Mouse (Mus musculus): ENCODE data around the gene Olfr1368. TPM values are rescaled to one million over a fixed set of nuclear protein-coding genes. Genes with fewer than 3 reads are reported as not detected.
A peak's percentile ranks its signal among the peaks of the same experiment; 100 is the strongest.

Gene Olfr1368
- polyA plus RNA-seq, 1 experiment from 2014 or later: not detected

DNA sequence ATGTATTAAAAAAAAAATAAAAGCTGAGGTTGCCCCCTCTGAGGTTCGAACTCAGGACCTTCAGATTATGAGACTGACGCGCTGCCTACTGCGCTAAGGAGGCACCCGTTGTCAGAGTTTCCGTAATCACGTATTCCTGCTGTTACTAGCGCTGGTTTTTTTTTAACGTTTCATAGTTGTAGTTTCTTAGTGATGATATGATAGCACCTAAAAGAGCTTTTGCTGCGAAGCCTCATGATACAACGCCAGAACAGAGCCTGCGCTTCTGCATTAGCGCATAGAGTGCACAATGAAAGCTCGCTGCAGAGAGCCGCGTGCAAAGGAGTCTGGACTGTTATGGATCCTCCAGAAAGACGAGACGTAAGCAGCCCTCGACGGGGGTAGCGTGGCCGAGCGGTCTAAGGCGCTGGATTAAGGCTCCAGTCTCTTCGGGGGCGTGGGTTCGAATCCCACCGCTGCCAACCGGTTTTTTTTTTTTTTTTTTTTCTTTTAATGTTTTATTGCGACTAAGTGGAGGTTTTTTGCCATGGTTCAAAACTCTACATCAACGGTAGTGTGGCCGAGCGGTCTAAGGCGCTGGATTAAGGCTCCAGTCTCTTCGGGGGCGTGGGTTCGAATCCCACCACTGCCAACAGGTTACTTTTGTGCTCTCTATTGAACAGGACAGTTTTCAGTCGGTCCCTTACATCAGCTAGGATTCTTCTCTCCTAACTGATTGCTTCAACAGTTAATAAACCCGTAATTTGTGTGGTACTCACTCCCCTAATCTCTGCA, 24.2 kb upstream of the Olfr1368 start:
- under 1% methylated on average over 39 of the region's 39 CpGs for WGBS
- H3K36me3 ChIP-seq (ENCODE audit: control insufficient read depth, insufficient read depth, low read length): no peaks in the 10 kb centered on the region
- no peak overlapping the region for H3K9ac ChIP-seq (ENCODE audit: low read length)

DNA sequence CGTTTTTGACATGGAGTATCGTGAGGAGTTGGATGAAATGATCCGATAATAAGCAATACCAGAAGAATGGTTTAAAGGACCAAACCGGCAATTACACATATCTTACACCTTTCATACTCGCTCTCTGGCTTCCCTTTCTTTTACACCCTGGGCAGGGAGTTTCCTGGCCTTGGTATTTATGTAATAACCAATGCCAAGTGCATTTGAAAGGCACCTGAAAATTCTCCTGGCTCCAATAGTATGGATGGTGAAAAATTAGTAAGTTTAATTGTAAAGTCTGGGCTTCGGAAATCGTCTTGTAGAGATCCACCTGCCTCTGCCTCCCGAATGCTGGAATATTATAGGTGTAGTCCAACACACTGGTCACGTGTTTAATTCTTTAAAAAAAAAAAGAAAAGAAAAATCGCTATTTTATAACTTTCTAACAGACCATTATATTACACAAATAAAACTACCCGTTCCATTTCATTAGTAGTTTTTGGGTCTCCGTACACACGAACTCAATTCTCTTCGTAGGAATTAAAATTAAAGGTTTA, 23.5 kb upstream of the Olfr1368 start:
- Histone ChIP-seq H3K36me3 (ENCODE audit: control insufficient read depth, insufficient read depth, low read length) (no peaks in the 10 kb centered on the region), H3K27me3 (ENCODE audit: control insufficient read depth, insufficient read depth, low read length) (no peaks in the 10 kb centered on the region), H3K27ac (ENCODE audit: low read depth, low read length) (no peak overlapping the region), H3K9ac (ENCODE audit: low read length) (no peak overlapping the region), H3K4me3 (ENCODE audit: low read depth, low read length) (peak overlapping the region; percentile 53), H3K9me3 (ENCODE audit: control insufficient read depth, low read length) (no peaks in the 10 kb centered on the region), H3K4me1 (ENCODE audit: control insufficient read depth, insufficient read depth, low read length) (no peaks in the 10 kb centered on the region), H3K4me2 (ENCODE audit: low read depth) (peak overlapping the region; percentile 89)
- ATAC-seq (ENCODE audit: insufficient read depth, low FRiP score, low TSS enrichment): no peak
- WGBS: 4% methylated on average over 14 of the region's 14 CpGs
- DNase-seq (ENCODE audit: low spot score): no peak

More for the DNA sequence above, 24.2 kb upstream of the Olfr1368 start:
- peak overlapping the region; percentile 89 for H3K4me2 ChIP-seq (ENCODE audit: low read depth)
- H3K4me3 ChIP-seq (ENCODE audit: low read depth, low read length): peak overlapping the region; percentile 45
- DNase-seq (ENCODE audit: low spot score) (peak; percentile 84), ATAC-seq (ENCODE audit: insufficient read depth, low FRiP score, low TSS enrichment) (peak; percentile 72)
- H3K9me3 ChIP-seq (ENCODE audit: control insufficient read depth, low read length): no peaks in the 10 kb centered on the region
- H3K27me3 ChIP-seq (ENCODE audit: control insufficient read depth, insufficient read depth, low read length): no peaks in the 10 kb centered on the region
- H3K4me1 ChIP-seq (ENCODE audit: control insufficient read depth, insufficient read depth, low read length): no peaks in the 10 kb centered on the region
- no peak overlapping the region for H3K27ac ChIP-seq (ENCODE audit: low read depth, low read length)

GRCm38 (mm10) chr13:21168371-21169011, 22.8 kb upstream of the Olfr1368 start:
- Histone ChIP-seq H3K27me3 (ENCODE audit: control insufficient read depth, insufficient read depth, low read length) (no peaks in the 10 kb centered on the region), H3K4me2 (ENCODE audit: low read depth) (peak overlapping the region; percentile 89), H3K36me3 (ENCODE audit: control insufficient read depth, insufficient read depth, low read length) (no peaks in the 10 kb centered on the region), H3K4me1 (ENCODE audit: control insufficient read depth, insufficient read depth, low read length) (no peaks in the 10 kb centered on the region), H3K4me3 (ENCODE audit: low read depth, low read length) (peak overlapping the region; percentile 53), H3K9ac (ENCODE audit: low read length) (peak overlapping the region; percentile 45; the same call in 1 of the 2 replicates), H3K9me3 (ENCODE audit: control insufficient read depth, low read length) (no peaks in the 10 kb centered on the region), H3K27ac (ENCODE audit: low read depth, low read length) (no peak overlapping the region)
- DNase-seq (ENCODE audit: low spot score) (peak; percentile 54), ATAC-seq (ENCODE audit: insufficient read depth, low FRiP score, low TSS enrichment) (no peak)
- WGBS: 1% methylated on average over 16 of the region's 16 CpGs

GRCm38 (mm10) chr13:21167910-21168300, 22.2 kb upstream of the Olfr1368 start:
- peak; percentile 43 for DNase-seq (ENCODE audit: low spot score)
- Histone ChIP-seq H3K36me3 (ENCODE audit: control insufficient read depth, insufficient read depth, low read length) (no peaks in the 10 kb centered on the region), H3K27me3 (ENCODE audit: control insufficient read depth, insufficient read depth, low read length) (no peaks in the 10 kb centered on the region), H3K9me3 (ENCODE audit: control insufficient read depth, low read length) (no peaks in the 10 kb centered on the region), H3K4me2 (ENCODE audit: low read depth) (peak overlapping the region; percentile 89), H3K27ac (ENCODE audit: low read depth, low read length) (no peak overlapping the region), H3K9ac (ENCODE audit: low read length) (no peak overlapping the region; the same call in 1 of the 2 replicates), H3K4me1 (ENCODE audit: control insufficient read depth, insufficient read depth, low read length) (no peaks in the 10 kb centered on the region), H3K4me3 (ENCODE audit: low read depth, low read length) (peak overlapping the region; percentile 53)
- ATAC-seq (ENCODE audit: insufficient read depth, low FRiP score, low TSS enrichment): 0 out of 2 replicates have a peak, but pooled peaks have one; percentile 45
- under 1% methylated on average over 8 of the region's 8 CpGs for WGBS

DNA sequence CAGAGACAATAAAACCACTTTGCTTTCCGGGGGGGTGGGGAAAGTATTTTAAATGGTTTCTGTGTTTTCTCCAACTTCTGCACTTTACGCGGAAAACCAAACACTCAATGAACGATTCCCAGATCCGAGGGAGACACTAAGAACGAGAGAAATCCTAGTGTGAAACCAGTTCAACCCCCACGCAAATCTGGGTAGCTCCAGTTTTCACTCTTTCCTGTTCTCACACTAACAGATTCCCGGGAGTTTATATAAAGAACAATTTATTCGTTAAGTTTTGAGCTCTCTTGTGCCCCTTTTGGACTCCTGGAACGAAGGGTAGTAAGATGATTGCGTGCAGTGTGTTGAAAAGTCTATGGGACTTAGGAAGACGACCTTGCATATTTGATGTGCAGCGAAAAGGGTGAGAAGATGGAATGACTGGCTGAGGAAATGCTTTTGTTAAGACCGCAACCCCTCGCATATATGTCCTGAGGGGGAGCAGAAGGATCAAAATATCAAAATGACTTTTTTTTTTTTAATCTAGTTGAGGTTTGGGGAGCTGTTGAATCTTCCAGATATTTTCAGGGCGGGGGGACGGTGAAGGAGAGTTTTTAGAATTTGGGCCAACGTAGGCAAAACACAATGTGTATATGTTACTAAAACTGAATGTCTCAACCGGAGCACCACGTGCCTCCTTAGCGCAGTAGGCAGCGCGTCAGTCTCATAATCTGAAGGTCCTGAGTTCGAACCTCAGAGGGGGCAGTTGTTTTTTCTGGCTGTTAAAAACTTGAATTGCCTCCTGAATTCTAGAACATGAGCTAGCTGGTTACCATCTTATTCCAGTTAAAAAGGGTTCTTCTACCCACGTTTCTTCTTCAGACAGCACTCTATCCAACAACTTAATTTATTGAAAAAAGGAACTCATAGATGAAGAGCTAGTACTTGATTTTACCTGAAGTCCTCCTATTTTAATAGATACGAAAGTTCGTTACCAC, 21.6 kb upstream of the Olfr1368 start:
- H3K4me2 ChIP-seq (ENCODE audit: low read depth): peak overlapping the region; percentile 53
- no peaks in the 10 kb centered on the region for H3K27me3 ChIP-seq (ENCODE audit: control insufficient read depth, insufficient read depth, low read length)
- DNase-seq (ENCODE audit: low spot score): peak; percentile 81
- WGBS: 1% methylated on average over 27 of the region's 27 CpGs
- H3K4me3 ChIP-seq (ENCODE audit: low read depth, low read length): peak overlapping the region; percentile 48
- H3K27ac ChIP-seq (ENCODE audit: low read depth, low read length): no peak overlapping the region
- H3K36me3 ChIP-seq (ENCODE audit: control insufficient read depth, insufficient read depth, low read length): no peaks in the 10 kb centered on the region
- peak; percentile 35; the same call in 1 of the 2 replicates for ATAC-seq (ENCODE audit: insufficient read depth, low FRiP score, low TSS enrichment)
- no peaks in the 10 kb centered on the region for H3K9me3 ChIP-seq (ENCODE audit: control insufficient read depth, low read length)
- H3K4me1 ChIP-seq (ENCODE audit: control insufficient read depth, insufficient read depth, low read length): no peaks in the 10 kb centered on the region
- peak overlapping the region; percentile 47; the same call in 1 of the 2 replicates for H3K9ac ChIP-seq (ENCODE audit: low read length)

- DNase-seq (ENCODE audit: low spot score) (no peak), ATAC-seq (ENCODE audit: insufficient read depth, low FRiP score, low TSS enrichment) (no peak)
- H3K4me3 ChIP-seq (ENCODE audit: low read depth, low read length): no peak overlapping the region
- H3K27me3 ChIP-seq (ENCODE audit: control insufficient read depth, insufficient read depth, low read length): no peaks in the 10 kb centered on the region
- 59% methylated on average over 5 of the region's 5 CpGs for WGBS
- no peak overlapping the region for H3K27ac ChIP-seq (ENCODE audit: low read depth, low read length)
- no peaks in the 10 kb centered on the region for H3K36me3 ChIP-seq (ENCODE audit: control insufficient read depth, insufficient read depth, low read length)
- H3K9me3 ChIP-seq (ENCODE audit: control insufficient read depth, low read length): no peaks in the 10 kb centered on the region
- H3K9ac ChIP-seq (ENCODE audit: low read length): no peak overlapping the region
- H3K4me2 ChIP-seq (ENCODE audit: low read depth): no peak overlapping the region
- H3K4me1 ChIP-seq (ENCODE audit: control insufficient read depth, insufficient read depth, low read length): no peaks in the 10 kb centered on the region
These were observed 16.9 kb upstream of the Olfr1368 start for GRCm38 (mm10) chr13:21162591-21162990.

GRCm38 (mm10) chr13:21161591-21161990, 15.9 kb upstream of the Olfr1368 start:
- DNase-seq (ENCODE audit: low spot score) (no peak), ATAC-seq (ENCODE audit: insufficient read depth, low FRiP score, low TSS enrichment) (no peak)
- H3K36me3 ChIP-seq (ENCODE audit: control insufficient read depth, insufficient read depth, low read length): no peaks in the 10 kb centered on the region
- no peak overlapping the region for H3K27ac ChIP-seq (ENCODE audit: low read depth, low read length)
- no peaks in the 10 kb centered on the region for H3K9me3 ChIP-seq (ENCODE audit: control insufficient read depth, low read length)
- H3K9ac ChIP-seq (ENCODE audit: low read length): no peak overlapping the region
- H3K27me3 ChIP-seq (ENCODE audit: control insufficient read depth, insufficient read depth, low read length): no peaks in the 10 kb centered on the region
- no peaks in the 10 kb centered on the region for H3K4me1 ChIP-seq (ENCODE audit: control insufficient read depth, insufficient read depth, low read length)
- peak overlapping the region; percentile 17 for H3K4me2 ChIP-seq (ENCODE audit: low read depth)
- H3K4me3 ChIP-seq (ENCODE audit: low read depth, low read length): peak overlapping the region; percentile 63
- WGBS: 51% methylated on average over 2 of the region's 2 CpGs

Data from neural tube, embryonic 11.5 days (tissue).